ENCODE assay signal across 8 mouse cellular contexts in genomic region chr7:43671809-43672580, GRCm38 (mm10). TPM values are rescaled to one million over a fixed set of nuclear protein-coding genes. Genes with fewer than 3 reads are reported as not detected.
DNase-seq lines count a peak whose midpoint lies in the region; ATAC-seq lines count a peak whose summit lies in the region.

Ctu1 (plus strand) TSS chr7:43672016.

- ATAC-seq in megakaryocyte progenitor cell, adult 5-6 weeks (replicated peaks; ENCODE audit: poor library complexity), result peak; percentile 89

- DNase-seq in adipocyte (ENCODE audit: low spot score), result peak; percentile 98
- peak; percentile 93 for DNase-seq in embryo, embryonic 10 days (ENCODE audit: low spot score)
- peak; percentile 87 for DNase-seq in gastrocnemius, postnatal 10 days
- peak; percentile 92 for DNase-seq in induced T-regulatory cell, adult 2 months (ENCODE audit: low read depth)
- peak; percentile 92 to 96 for DNase-seq in left cerebral cortex, adult 9 months (ENCODE audit: low spot score in 2 of 2)
- DNase-seq in right cerebral cortex, postnatal 14 days, result peak; percentile 84
- peak; percentile 81 to 92 for DNase-seq in urinary bladder, postnatal 36 days (ENCODE audit: low spot score in 2 of 2)

RNA-seq across cellular contexts. Expression of gene Ctu1, which starts in this region (rescaled TPM):
- 1 to 10 TPM; 3.2 to 3.8 TPM for total RNA-seq in gastrocnemius, postnatal 10 days (2021)
- 7.1 and 7.5 TPM in 2 replicates for total RNA-seq in megakaryocyte progenitor cell, adult 5-6 weeks (2015)
- total RNA-seq in megakaryocyte progenitor cell, adult 5-6 weeks (2017), result 5.4 and 6.1 TPM in 2 replicates

Comparison
In these comparisons a context has a peak if more than half of its experiments do, and no peak if none do; other contexts are left out.
1. Peak in every context shown above with its lines: DNase-seq and ATAC-seq.